Mouse (Mus musculus) limb, embryonic 14.5 days (tissue): ENCODE measurements around the gene Acap1. TPM values are rescaled to one million over a fixed set of nuclear protein-coding genes. Genes with fewer than 3 reads are reported as not detected.
A peak's percentile ranks its signal among the peaks of the same experiment; 100 is the strongest.

Source experiments
- ATAC-seq: fragments of 200-750 bp; cut with Nextera tagmentation; 2 replicates; pipeline ENCODE4 v1.8.0; 2017; ENCODE audit warnings: low read depth, moderate number of reproducible peaks, moderate TSS enrichment; ENCODE audit not compliant: low FRiP score
- DNase-seq: peaks from one replicate; pipeline ENCODE4 v3.0.0-alpha.2; 2015; ENCODE audit warnings: low spot score
- H3K27ac ChIP-seq: fragments of 300-500 bp; sonication (generic); replicated peaks from 2 replicates; pipeline ENCODE4 v1.5.1; 2014; ENCODE audit warnings: low read depth, mild to moderate bottlenecking, low read length, moderate library complexity, mixed read lengths
- H3K27me3 ChIP-seq: fragments of 300-500 bp; sonication (generic); 2 replicates; pipeline ENCODE4 v1.6.1; 2014; ENCODE audit warnings: low read length, mixed read lengths; ENCODE audit not compliant: control insufficient read depth, insufficient read depth
- H3K36me3 ChIP-seq: fragments of 300-500 bp; sonication (generic); 2 replicates; pipeline ENCODE4 v1.6.1; 2014; ENCODE audit warnings: mild to moderate bottlenecking, low read length, moderate library complexity, mixed read lengths; ENCODE audit not compliant: control insufficient read depth, insufficient read depth
- H3K4me1 ChIP-seq: fragments of 300-500 bp; sonication (generic); 2 replicates; pipeline ENCODE4 v1.6.1; 2014; ENCODE audit warnings: antibody characterized with exemption, low read length, mixed read lengths; ENCODE audit not compliant: control insufficient read depth, insufficient read depth
- H3K4me2 ChIP-seq: fragments of 300-500 bp; sonication (generic); replicated peaks from 2 replicates; pipeline ENCODE4 v1.6.1; 2014; ENCODE audit warnings: low read depth, mild to moderate bottlenecking, low read length, moderate library complexity; ENCODE audit not compliant: severe bottlenecking
- H3K4me3 ChIP-seq: fragments of 300-500 bp; sonication (generic); replicated peaks from 2 replicates; pipeline ENCODE4 v1.5.1; 2014; ENCODE audit warnings: low read length
- H3K9ac ChIP-seq: fragments of 300-500 bp; sonication (generic); 2 replicates; pipeline ENCODE4 v1.6.1; 2014; ENCODE audit warnings: mild to moderate bottlenecking, low read depth, low read length, moderate library complexity; ENCODE audit not compliant: severe bottlenecking
- H3K9me3 ChIP-seq: fragments of 300-500 bp; sonication (generic); 2 replicates; pipeline ENCODE4 v1.6.1; 2016; ENCODE audit warnings: low read length; ENCODE audit not compliant: control insufficient read depth
- POLR2A ChIP-seq: fragments of 200-500 bp; IDR thresholded peaks from 2 replicates; pipeline ENCODE4 v1.8.0; 2012; ENCODE audit warnings: inconsistent platforms, mild to moderate bottlenecking, moderate library complexity, borderline replicate concordance; ENCODE audit not compliant: insufficient read depth, insufficient read length; ENCODE audit errors: extremely low read depth
- WGBS: fragments of 180-500 bp; shearing (Covaris S2); extraction: QIAGEN DNeasy Blood & Tissue Kit; methylation state at CpG from one replicate; pipeline ENCODE4 v1.1.7; 2014; 5-methylcytosine and 5-hydroxymethylcytosine counted together
- polyA plus RNA-seq, 2 experiments: library from polyadenylated mRNA; depleted of rRNA in 1 of 2; stranded (reverse) in 1 of 2; unstranded in 1 of 2; fragments of >200 nt; fragmentation: Nextera tagmentation in 1 of 2; extraction: Ambion mirVana in 1 of 2; gene quantifications; 2 replicates each; pipeline versions ENCODE4 v1.2.1 to v1.2.3; 2012 to 2014

Gene Acap1
- polyA plus RNA-seq, 2 experiments, result 2.1 TPM

DNA sequence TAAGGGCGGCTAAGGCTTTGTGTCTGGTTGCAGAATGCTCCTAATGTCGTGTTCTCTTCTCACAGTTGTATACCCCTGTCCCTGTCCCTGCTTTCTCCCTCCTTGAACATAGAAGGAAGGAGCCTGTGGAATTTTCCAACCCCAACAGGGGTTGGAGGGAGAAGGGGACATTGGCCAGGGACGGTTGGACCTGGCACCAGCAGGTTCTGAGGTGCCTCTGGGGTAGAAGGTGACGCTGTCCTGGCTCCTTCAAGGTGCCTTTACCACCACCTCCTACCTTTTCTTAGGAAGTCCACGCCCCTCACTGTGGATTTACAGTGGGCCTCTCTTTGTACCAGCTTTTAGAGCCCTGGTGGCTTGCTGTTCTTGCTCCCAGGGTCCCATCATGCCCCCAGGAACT, 42.5 kb upstream of the Acap1 start:
- Histone ChIP-seq H3K9ac (no peak overlapping the region), H3K4me3 (no peak overlapping the region), H3K4me2 (no peak overlapping the region), H3K9me3 (no peaks in the 10 kb centered on the region), H3K4me1 (peaks cover 26% of the 10 kb centered on the region), H3K27ac (no peak overlapping the region), H3K36me3 (peaks cover 6% of the 10 kb centered on the region), H3K27me3 (no peaks in the 10 kb centered on the region)
- ATAC-seq, result no peak
- DNase-seq, result no peak
- 58% methylated on average over 4 of the region's 5 CpGs for WGBS
- TF ChIP-seq POLR2A, result no peak

DNA sequence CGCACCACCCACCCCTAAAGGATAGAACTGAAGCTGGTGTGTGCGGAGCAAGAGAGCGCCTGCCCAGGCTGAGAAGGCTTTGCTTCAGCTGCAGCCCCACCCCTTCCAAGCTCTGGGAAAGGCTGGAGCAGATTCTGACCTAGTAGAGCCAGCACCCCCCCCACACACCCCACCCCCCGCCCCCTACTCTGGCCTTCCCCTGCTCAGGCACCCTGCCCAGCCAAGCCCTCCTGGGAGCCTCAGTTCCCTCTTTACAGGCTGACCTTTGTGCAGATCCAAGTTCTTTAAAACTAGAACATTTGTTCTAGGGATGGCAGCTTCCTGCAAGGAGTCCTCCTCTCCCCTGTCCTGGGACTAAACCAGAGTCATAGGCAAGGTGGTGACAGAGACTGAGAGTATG, 42.0 kb upstream of the Acap1 start:
- peaks cover 26% of the 10 kb centered on the region for H3K4me1 ChIP-seq
- H3K4me2 ChIP-seq, result 0 out of 2 replicates have a peak overlapping the region, but pooled peaks have one; percentile 10
- H3K9ac ChIP-seq, result no peak overlapping the region
- H3K9me3 ChIP-seq, result no peaks in the 10 kb centered on the region
- H3K36me3 ChIP-seq, result peaks cover 3% of the 10 kb centered on the region
- no peak overlapping the region for H3K27ac ChIP-seq
- no peak overlapping the region for H3K4me3 ChIP-seq
- ATAC-seq (no peak), DNase-seq (no peak)
- no peaks in the 10 kb centered on the region for H3K27me3 ChIP-seq
- no peak for TF ChIP-seq POLR2A
- WGBS, result 48% methylated on average over 4 of the region's 4 CpGs

DNA sequence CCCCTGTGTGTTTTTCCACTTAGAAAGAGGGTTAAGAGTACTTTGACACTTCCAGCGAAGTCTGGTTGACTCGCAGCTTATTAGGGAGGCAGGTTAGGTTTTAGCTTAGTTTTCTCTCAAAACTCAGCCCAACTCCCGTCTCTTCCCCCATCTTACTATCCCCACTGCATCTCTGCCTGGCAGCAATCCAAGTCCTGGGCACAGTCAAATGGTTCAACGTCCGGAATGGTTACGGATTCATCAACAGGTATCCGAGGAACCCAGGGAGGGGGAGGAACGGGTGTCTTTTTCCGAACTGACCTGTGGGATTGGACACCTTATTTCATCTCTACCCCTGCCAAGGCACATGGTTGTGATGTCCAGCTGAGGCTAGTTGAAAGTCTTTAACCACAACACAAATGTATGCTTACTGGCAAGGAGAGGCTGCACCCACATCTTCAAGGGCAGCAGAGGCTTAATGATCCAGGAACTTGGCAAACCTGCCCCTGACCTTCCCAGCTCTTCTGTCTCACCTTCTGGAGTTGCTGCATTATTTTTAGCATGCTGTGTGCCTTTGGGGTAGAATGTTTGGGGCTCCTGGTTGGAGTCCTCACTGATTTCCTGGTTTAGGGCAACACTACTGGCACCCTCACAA, 41.5 kb upstream of the Acap1 start:
- ATAC-seq (no peak), DNase-seq (no peak)
- H3K4me1 ChIP-seq, result peaks cover 26% of the 10 kb centered on the region
- peaks cover under 1% of the 10 kb centered on the region for H3K36me3 ChIP-seq
- H3K4me2 ChIP-seq, result peak overlapping the region; percentile 100
- no peak overlapping the region for H3K27ac ChIP-seq
- whole genome bisulfite sequencing, result 33% methylated on average over 9 of the region's 9 CpGs
- H3K9me3 ChIP-seq, result no peaks in the 10 kb centered on the region
- H3K4me3 ChIP-seq, result peak overlapping the region; percentile 65
- peak overlapping the region; percentile 65; the same call in 1 of the 2 replicates for H3K9ac ChIP-seq
- no peaks in the 10 kb centered on the region for H3K27me3 ChIP-seq
- TF ChIP-seq POLR2A, result no peak

DNA sequence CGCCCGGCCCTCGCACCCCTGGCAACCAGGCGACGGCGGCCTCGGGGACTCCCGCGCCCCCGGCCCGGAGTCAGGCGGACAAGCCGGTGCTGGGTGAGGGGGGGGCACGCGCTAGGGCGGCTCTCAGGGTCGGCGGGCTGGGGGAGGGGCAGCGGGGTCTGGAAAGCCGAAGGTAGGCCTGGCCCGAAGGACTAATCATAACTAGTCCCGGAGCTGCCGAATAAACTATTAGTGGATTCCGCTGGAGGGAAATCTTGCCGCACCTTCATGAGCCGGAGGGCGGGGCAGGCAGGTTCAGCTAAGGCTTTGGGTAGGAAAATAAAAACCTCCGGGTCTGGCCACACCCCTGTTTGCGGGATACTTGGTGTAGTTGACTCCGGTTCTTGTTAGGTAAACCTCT, 40.8 kb upstream of the Acap1 start:
- ATAC-seq (no peak), DNase-seq (no peak)
- peaks cover 26% of the 10 kb centered on the region for H3K4me1 ChIP-seq
- under 1% methylated on average over 23 of the region's 30 CpGs for WGBS
- peak overlapping the region; percentile 100 for H3K4me2 ChIP-seq
- no peaks in the 10 kb centered on the region for H3K27me3 ChIP-seq
- no peak for TF ChIP-seq POLR2A
- H3K9ac ChIP-seq, result peak overlapping the region; percentile 65
- H3K9me3 ChIP-seq, result no peaks in the 10 kb centered on the region
- H3K4me3 ChIP-seq, result peak overlapping the region; percentile 65
- no peaks in the 10 kb centered on the region for H3K36me3 ChIP-seq
- H3K27ac ChIP-seq, result no peak overlapping the region

DNA sequence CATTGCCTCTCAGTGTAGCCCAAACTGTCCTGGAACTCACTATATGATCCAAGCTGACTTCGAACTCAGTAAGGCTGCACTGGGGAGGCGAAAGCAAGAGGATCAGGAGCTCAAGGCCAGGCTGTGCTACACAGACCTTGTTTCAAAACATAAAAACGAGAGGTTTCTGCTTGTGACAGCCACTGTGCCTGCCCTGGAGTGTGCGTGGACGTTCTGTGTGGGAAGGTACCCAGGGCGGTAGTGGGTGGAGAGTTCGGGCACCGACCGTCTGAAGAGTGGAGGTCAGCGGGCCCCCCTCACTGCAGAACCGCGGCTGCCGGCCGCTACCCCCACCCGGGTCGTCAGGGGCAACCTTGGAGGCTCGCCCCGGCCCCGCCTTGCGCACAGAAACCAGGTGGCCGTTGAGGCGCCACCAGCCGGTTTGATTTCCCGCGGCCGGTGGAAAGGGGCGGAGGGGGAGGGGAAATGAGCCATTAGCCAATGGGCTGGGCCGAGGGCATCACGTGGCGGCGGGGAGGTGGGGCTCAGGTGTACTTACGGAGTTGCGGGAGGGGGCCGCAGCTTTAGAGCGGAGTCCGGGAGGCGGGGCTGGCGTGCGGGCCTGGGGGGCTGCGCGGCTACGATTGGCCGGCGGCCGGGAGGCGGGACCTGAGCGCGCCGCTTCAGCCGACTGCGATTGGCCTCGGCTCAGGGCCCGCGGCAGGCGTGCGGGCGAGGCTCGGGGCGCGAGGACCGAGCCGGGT, 40.0 kb upstream of the Acap1 start, which contains the start of gene Ybx2:
Gene Ybx2, plus strand, starts transcription at position 660 of the 743 bp plus-strand sequence.
- Histone ChIP-seq H3K4me1 (peaks cover 26% of the 10 kb centered on the region), H3K9ac (peak within 1 kb of the TSS; percentile 65), H3K27ac (no peak within 1 kb of the TSS), H3K4me2 (peak within 1 kb of the TSS; percentile 100), H3K4me3 (peak within 1 kb of the TSS; percentile 65), H3K9me3 (no peaks in the 10 kb centered on the region), H3K27me3 (no peaks in the 10 kb centered on the region), H3K36me3 (no peaks in the 10 kb centered on the region)
- ATAC-seq (peak; percentile 91), DNase-seq (peak; percentile 93)
- WGBS, result 1% methylated on average over 31 of the region's 62 CpGs
- TF ChIP-seq POLR2A, result no peak
